Mouse (Mus musculus) brain, embryonic 14.5 days (tissue): ENCODE data around the gene Hist1h2be.
"Not testable (repeated sequence)": the region's sequence is repeated elsewhere in the genome, so short reads cannot be mapped to it uniquely, and the experiment has no call there.

Experiments
- CTCF ChIP-seq: fragments of 200-500 bp; IDR thresholded peaks from 2 replicates; pipeline ENCODE4 v1.5.1; 2012; ENCODE audit warnings: inconsistent platforms, mild to moderate bottlenecking, moderate library complexity, borderline replicate concordance; ENCODE audit not compliant: insufficient read depth, insufficient read length; ENCODE audit errors: extremely low read depth
- POLR2A ChIP-seq: fragments of 200-500 bp; IDR thresholded peaks from 2 replicates; pipeline ENCODE4 v1.6.1; 2012; ENCODE audit warnings: mild to moderate bottlenecking, inconsistent platforms, borderline replicate concordance; ENCODE audit not compliant: poor library complexity, insufficient read depth, insufficient read length, severe bottlenecking; ENCODE audit errors: extremely low read depth

- TF ChIP-seq POLR2A, CTCF: not testable (repeated sequence)
Measured at GRCm38 (mm10) chr13:23573898-23574524, 46.9 kb downstream of the Hist1h2be start, which contains the start of the genes Hist1h2bf and Hist1h2ad.
